Mouse (Mus musculus): ENCODE measurements around the gene Ppil1. TPM values are rescaled to one million over a fixed set of nuclear protein-coding genes. Genes with fewer than 3 reads are reported as not detected.

Ppil1 gene
- polyA plus RNA-seq, 1 experiment, result 36.8 TPM

DNA sequence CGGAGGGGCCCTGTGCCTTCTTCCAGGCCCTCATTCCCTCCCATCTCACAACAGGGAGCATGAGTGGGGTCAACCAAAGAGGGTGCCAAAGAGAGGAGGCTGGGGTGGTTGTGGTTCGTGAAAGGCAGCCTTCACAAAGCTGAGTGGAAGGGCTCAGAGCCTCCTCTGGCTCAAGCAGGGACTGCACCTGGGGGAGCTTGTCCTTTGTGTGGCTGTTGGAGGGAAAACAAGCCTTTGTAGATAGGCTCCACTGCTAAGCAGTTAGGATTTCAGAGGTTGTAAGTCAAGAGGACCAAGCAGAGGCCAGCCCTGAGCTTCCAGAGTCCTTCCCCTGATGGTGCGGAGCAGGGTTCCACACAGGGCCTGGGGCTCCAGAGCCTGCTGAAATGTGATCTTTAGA lies 39.1 kb upstream of the Ppil1 start:
- Histone ChIP-seq H3K4me1 (ENCODE audit: control insufficient read depth, insufficient read depth, low read length) (peaks cover 8% of the 10 kb centered on the region), H3K27ac (ENCODE audit: insufficient read depth, low read length) (no peak overlapping the region), H3K4me3 (ENCODE audit: insufficient read depth, low read length) (no peak overlapping the region)
- TF ChIP-seq CTCF (IDR thresholded peaks at IDR 0.05; ENCODE audit: borderline replicate concordance, insufficient read depth, low read length) (no peak), POLR2A (IDR thresholded peaks at IDR 0.05; ENCODE audit: low read depth, low read length) (no peak)

DNA sequence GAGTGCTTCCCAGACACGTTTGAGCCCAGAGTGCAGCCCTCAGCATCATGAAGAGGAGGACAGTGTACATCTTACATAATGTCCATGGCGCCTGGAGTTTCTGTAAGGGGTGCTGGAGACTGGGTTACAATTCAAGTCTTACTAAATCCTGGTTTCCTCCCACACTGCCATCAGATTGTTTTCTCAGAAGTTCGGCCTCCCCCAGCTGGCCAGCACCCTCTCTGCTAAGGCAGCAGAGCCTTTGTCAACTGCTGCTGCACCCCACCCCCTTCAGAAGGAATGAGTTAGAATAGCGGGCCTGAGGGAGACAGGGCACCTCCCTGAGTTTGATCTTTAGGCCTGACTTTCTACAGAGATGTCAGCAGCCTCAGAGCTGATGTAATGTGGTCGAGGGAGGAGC lies 38.2 kb upstream of the Ppil1 start:
- Histone ChIP-seq H3K4me3 (ENCODE audit: insufficient read depth, low read length) (no peak overlapping the region), H3K4me1 (ENCODE audit: control insufficient read depth, insufficient read depth, low read length) (peaks cover 8% of the 10 kb centered on the region), H3K27ac (ENCODE audit: insufficient read depth, low read length) (no peak overlapping the region)
- TF ChIP-seq POLR2A (IDR thresholded peaks at IDR 0.05; ENCODE audit: low read depth, low read length), result no peak
- TF ChIP-seq CTCF (IDR thresholded peaks at IDR 0.05; ENCODE audit: borderline replicate concordance, insufficient read depth, low read length), result no peak

DNA sequence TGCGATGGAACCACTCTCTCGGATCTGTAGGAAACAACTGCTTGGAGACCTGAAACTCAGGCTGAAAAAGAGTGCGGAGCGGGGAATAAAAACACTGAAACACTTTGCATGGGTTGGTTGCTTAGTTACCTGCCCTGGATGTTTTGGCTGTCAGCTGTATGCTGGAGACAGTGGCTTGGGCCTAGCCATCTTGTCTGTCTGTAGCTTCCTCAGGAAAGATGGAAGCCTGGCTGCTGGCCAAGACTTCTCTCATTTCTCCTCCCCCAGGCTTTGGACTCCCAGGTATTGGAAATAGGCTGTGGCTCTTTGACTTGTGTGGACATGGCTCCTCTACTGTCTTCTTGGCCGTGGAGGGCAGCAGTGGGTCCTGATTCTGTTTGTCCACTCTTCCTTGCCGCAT lies 37.4 kb upstream of the Ppil1 start:
- no peak for TF ChIP-seq POLR2A (IDR thresholded peaks at IDR 0.05; ENCODE audit: low read depth, low read length)
- TF ChIP-seq CTCF (IDR thresholded peaks at IDR 0.05; ENCODE audit: borderline replicate concordance, insufficient read depth, low read length), result no peak
- H3K27ac ChIP-seq (ENCODE audit: insufficient read depth, low read length), result no peak overlapping the region
- peaks cover 13% of the 10 kb centered on the region for H3K4me1 ChIP-seq (ENCODE audit: control insufficient read depth, insufficient read depth, low read length)

DNA sequence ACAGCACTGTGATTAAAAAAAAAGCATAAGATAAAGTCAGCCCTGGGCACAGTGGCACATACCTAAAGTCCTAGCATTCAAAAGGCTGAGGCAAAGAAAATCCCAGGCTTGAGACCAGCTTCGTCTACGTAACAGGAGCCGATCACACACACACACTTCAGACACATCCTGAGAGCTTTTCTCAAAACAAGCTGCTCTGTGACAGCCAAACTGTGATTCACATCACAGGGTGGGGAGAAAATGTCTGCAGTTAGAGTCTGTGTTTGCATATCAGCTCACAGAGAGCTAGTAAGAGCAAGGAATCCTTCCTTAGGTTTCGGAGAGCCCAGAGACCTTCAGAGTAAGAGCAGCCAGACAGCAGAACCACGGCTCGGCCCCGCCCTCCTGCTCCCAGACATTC lies 36.9 kb upstream of the Ppil1 start:
- TF ChIP-seq POLR2A (IDR thresholded peaks at IDR 0.05; ENCODE audit: low read depth, low read length) (no peak), CTCF (IDR thresholded peaks at IDR 0.05; ENCODE audit: borderline replicate concordance, insufficient read depth, low read length) (no peak)
- peaks cover 13% of the 10 kb centered on the region for H3K4me1 ChIP-seq (ENCODE audit: control insufficient read depth, insufficient read depth, low read length)
- H3K27ac ChIP-seq (ENCODE audit: insufficient read depth, low read length), result no peak overlapping the region
- H3K4me3 ChIP-seq (ENCODE audit: insufficient read depth, low read length), result no peak overlapping the region

More for the DNA sequence above, 37.4 kb upstream of the Ppil1 start:
- no peak overlapping the region for H3K4me3 ChIP-seq (ENCODE audit: insufficient read depth, low read length)

DNA sequence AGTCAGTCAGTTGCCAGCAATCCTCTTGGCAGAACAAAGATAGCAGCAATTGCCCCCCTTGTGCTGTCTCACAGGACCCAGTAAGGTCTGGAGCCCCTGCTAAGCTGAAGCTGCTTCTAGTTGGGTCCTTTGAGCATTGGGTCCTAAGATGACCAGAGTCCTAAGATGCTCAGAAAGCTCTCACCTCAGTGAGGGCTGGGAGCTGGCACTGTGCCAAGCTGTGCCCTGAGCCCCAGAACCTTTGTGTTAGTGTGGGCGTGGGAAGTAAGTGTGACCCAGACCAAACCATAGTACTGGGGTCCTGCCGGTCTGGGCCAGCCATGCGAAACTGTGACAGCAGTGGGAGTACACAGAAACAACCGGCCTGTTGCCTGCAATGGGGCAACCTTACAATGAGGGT lies 35.3 kb upstream of the Ppil1 start:
- peaks cover 5% of the 10 kb centered on the region for H3K4me1 ChIP-seq (ENCODE audit: control insufficient read depth, insufficient read depth, low read length)
- H3K4me3 ChIP-seq (ENCODE audit: insufficient read depth, low read length), result no peak overlapping the region
- no peak overlapping the region for H3K27ac ChIP-seq (ENCODE audit: insufficient read depth, low read length)
- TF ChIP-seq POLR2A (IDR thresholded peaks at IDR 0.05; ENCODE audit: low read depth, low read length), result no peak
- no peak for TF ChIP-seq CTCF (IDR thresholded peaks at IDR 0.05; ENCODE audit: borderline replicate concordance, insufficient read depth, low read length)

DNA sequence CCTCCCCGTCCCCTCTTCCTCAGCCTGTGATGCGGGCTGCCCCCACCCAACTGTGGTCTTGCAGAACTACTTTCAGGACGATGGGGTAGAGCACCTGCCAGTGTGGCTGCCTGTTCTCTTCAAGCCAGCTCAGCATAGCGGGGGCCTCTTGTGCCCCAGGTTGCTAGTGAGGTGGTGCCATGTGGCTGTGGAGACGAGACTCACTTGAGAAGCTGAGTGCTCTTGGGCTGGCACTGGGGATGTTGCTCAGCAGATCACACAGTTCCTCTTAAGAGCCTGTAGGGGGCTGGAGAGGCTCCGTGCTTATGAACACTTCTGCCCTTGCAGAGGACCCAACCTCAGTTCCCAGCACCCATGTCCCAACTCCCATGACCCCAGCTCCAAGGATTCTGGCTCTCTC lies 33.8 kb upstream of the Ppil1 start:
- H3K4me1 ChIP-seq (ENCODE audit: control insufficient read depth, insufficient read depth, low read length), result peaks cover 4% of the 10 kb centered on the region

DNA sequence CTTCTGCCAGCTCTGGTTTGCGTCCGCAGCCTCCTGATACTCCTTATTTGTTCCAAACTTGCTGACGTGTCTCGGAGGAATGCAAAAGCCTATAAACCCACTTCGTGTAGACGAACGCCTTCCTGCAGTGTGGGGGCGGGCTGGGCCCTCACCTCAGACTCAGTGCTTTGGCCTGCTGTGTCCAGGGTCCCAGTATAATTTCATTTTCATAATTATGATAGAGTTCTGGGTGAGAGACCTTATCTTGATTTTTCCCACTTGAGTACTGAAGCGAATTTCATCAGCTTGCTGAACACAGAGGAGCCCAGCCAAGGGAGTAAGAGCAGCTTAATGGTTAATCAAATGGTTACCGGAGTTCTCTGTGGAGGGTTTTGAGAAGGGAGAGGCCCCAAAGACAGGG lies 33.3 kb upstream of the Ppil1 start:
- H3K27ac ChIP-seq (ENCODE audit: insufficient read depth, low read length), result no peak overlapping the region; the same call in 1 of the 2 replicates
- H3K4me3 ChIP-seq (ENCODE audit: insufficient read depth, low read length), result no peak overlapping the region
- peaks cover 4% of the 10 kb centered on the region for H3K4me1 ChIP-seq (ENCODE audit: control insufficient read depth, insufficient read depth, low read length)
- no peak for TF ChIP-seq POLR2A (IDR thresholded peaks at IDR 0.05; ENCODE audit: low read depth, low read length)
- no peak for TF ChIP-seq CTCF (IDR thresholded peaks at IDR 0.05; ENCODE audit: borderline replicate concordance, insufficient read depth, low read length)

More for the DNA sequence above, 33.8 kb upstream of the Ppil1 start:
- Histone ChIP-seq H3K27ac (ENCODE audit: insufficient read depth, low read length) (no peak overlapping the region; the same call in 1 of the 2 replicates), H3K4me3 (ENCODE audit: insufficient read depth, low read length) (no peak overlapping the region)
- TF ChIP-seq POLR2A (IDR thresholded peaks at IDR 0.05; ENCODE audit: low read depth, low read length) (no peak), CTCF (IDR thresholded peaks at IDR 0.05; ENCODE audit: borderline replicate concordance, insufficient read depth, low read length) (no peak)

DNA sequence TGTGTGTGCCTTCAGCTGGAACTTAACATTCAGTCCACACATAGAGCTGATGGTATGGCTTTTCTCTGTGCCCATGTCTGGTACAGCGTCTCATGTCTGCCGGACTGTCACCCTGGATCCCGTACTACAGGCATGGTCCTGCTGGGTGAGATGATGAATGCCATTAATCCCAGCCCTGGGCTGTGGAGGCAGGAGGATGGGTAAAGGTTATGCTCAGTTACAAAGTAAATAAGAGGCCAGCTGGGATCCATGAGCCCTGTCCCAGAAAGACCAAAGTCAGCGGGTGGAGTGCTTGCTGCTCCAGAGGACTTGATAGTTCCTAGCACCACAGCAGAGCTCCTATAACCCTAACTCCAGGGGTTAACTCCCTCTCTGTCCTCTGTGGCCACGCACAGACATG lies 31.8 kb upstream of the Ppil1 start:
- H3K4me3 ChIP-seq (ENCODE audit: insufficient read depth, low read length), result no peak overlapping the region
- TF ChIP-seq POLR2A (IDR thresholded peaks at IDR 0.05; ENCODE audit: low read depth, low read length), result no peak
- no peak for TF ChIP-seq CTCF (IDR thresholded peaks at IDR 0.05; ENCODE audit: borderline replicate concordance, insufficient read depth, low read length)
- peaks cover 4% of the 10 kb centered on the region for H3K4me1 ChIP-seq (ENCODE audit: control insufficient read depth, insufficient read depth, low read length)
- no peak overlapping the region for H3K27ac ChIP-seq (ENCODE audit: insufficient read depth, low read length)

DNA sequence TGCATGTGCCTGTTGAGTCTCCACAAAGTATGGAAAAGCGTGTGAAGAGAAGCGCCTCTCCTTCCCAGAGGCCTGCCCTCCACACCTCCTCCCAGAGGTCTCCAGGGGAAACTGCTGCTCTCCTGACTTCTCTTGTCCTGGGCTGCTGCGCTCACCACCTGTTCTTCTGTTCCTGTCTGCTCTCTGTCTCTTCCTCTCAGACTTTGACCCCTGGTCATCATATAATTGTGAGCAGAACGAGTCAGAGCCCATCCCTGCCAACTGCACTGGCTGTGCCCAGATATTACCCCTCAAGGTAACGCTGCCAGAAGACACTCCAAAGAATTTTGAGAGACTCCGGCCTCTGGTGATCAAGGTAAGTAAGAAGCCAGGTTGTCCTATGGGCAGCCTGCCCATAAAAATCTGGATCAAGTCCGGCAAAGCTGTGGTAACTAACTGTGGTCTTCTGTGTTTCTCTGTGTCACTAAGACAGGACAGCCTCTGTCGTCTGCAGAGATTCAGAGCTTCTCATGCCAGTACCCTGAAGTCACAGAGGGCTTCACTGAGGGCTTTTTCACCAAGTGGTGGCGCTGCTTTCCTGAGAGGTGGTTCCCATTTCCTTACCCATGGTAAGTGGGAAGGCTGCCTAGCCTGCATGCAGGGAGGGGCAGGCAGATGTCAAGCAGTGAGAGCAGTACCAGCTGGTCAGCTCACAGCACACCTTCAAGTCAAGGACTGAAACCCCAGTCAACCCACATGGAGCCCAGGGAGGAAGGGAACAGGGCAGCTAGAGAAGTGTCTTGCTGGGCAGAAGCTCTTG lies 30.0 kb upstream of the Ppil1 start:
- H3K27ac ChIP-seq (ENCODE audit: insufficient read depth, low read length), result no peak overlapping the region
- peaks cover 4% of the 10 kb centered on the region for H3K4me1 ChIP-seq (ENCODE audit: control insufficient read depth, insufficient read depth, low read length)
- TF ChIP-seq CTCF (IDR thresholded peaks at IDR 0.05; ENCODE audit: borderline replicate concordance, insufficient read depth, low read length), result no peak
- no peak for TF ChIP-seq POLR2A (IDR thresholded peaks at IDR 0.05; ENCODE audit: low read depth, low read length)
- no peak overlapping the region for H3K4me3 ChIP-seq (ENCODE audit: insufficient read depth, low read length)

DNA sequence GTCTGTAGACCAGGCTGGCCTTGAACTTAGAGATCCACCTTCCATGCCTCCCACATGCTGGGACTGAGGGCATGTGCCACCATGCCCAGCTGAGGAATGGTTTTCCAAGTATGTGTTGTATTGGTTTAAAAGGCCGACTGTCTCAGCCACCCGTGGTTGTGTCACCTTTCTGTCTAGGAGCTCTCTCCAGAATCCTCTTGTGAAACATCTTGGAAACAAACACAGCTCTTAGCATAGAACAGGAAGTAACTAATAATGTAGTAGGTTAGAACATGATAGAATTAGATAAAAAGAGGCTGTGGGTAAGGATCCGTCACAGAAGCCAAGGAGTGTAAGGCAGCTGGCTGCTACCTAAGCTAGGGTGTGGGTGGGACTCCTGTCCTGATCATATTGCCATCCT lies 29.0 kb upstream of the Ppil1 start:
- Histone ChIP-seq H3K4me1 (ENCODE audit: control insufficient read depth, insufficient read depth, low read length) (peaks cover 4% of the 10 kb centered on the region), H3K27ac (ENCODE audit: insufficient read depth, low read length) (no peak overlapping the region), H3K4me3 (ENCODE audit: insufficient read depth, low read length) (no peak overlapping the region)
- TF ChIP-seq POLR2A (IDR thresholded peaks at IDR 0.05; ENCODE audit: low read depth, low read length), result no peak
- TF ChIP-seq CTCF (IDR thresholded peaks at IDR 0.05; ENCODE audit: borderline replicate concordance, insufficient read depth, low read length), result no peak

Measured in embryonic fibroblast, embryonic 13.5 days (primary cell).